ENCODE assay signal across 8 mouse cellular contexts in genomic region chr10:68276350-68276975, GRCm38 (mm10). TPM values are rescaled to one million over a fixed set of nuclear protein-coding genes. Genes with fewer than 3 reads are reported as not detected.
DNase-seq lines count a peak whose midpoint lies in the region; ATAC-seq and TF ChIP-seq lines count a peak whose summit lies in the region.

No protein-coding gene starts in this region.

- H3K4me2 ChIP-seq in limb, embryonic 14.5 days (replicated peaks; ENCODE audit: low read depth, low read length, severe bottlenecking), result peak overlapping the region; percentile 90
- peak overlapping the region; percentile 79 for H3K4me2 ChIP-seq in midbrain, embryonic 15.5 days

- ATAC-seq in limb, embryonic 14.5 days (ENCODE audit: low FRiP score, low read depth), result peak; percentile 76
- peak; percentile 65 for ATAC-seq in midbrain, embryonic 15.5 days (replicated peaks)

- H3K79me2 ChIP-seq in heart, adult 2 months (replicated peaks; ENCODE audit: control insufficient read depth, insufficient read depth, low read length), result no peaks in the 10 kb centered on the region

- under 1% methylated on average over 29 of the region's 29 CpGs for WGBS in embryonic facial prominence, embryonic 10.5 days
- WGBS in heart, adult 2 months, result under 1% methylated on average over 28 of the region's 29 CpGs
- WGBS in kidney, adult 2 months, result under 1% methylated on average over 29 of the region's 29 CpGs
- 0% methylated on average over 27 of the region's 29 CpGs for WGBS in limb, embryonic 14.5 days
- 0% methylated on average over 27 of the region's 29 CpGs for WGBS in midbrain, embryonic 15.5 days

- intact Hi-C loops in heart, adult 2 months (cut with DNase I), result loop anchor here (2.0 to 5.0 kb wide), 3 partner anchors 76 to 109 kb away; no protein-coding TSS in a partner anchor

- peaks cover 12% of the 10 kb centered on the region; the same call in 1 of the 2 replicates for H3K27me3 ChIP-seq in embryonic facial prominence, embryonic 10.5 days (replicated peaks; ENCODE audit: low read depth, poor library complexity, severe bottlenecking)
- H3K27me3 ChIP-seq in heart, adult 2 months (ENCODE audit: control insufficient read depth, insufficient read depth, low read length), result no peaks in the 10 kb centered on the region
- H3K27me3 ChIP-seq in kidney, adult 2 months (replicated peaks; ENCODE audit: control insufficient read depth, insufficient read depth, low read length), result no peaks in the 10 kb centered on the region
- no peaks in the 10 kb centered on the region for H3K27me3 ChIP-seq in limb, embryonic 14.5 days (ENCODE audit: control insufficient read depth, insufficient read depth, low read length)
- no peaks in the 10 kb centered on the region for H3K27me3 ChIP-seq in midbrain, embryonic 15.5 days (replicated peaks)

- TF ChIP-seq CTCF in heart, adult 2 months (IDR thresholded peaks at IDR 0.05), result no peak
- no peak for TF ChIP-seq CTCF in kidney, adult 2 months (conservative IDR thresholded peaks at IDR 0.05; ENCODE audit: insufficient read depth, insufficient read length, low read depth, low read length)

- H3K9me3 ChIP-seq in embryonic facial prominence, embryonic 10.5 days, result no peaks in the 10 kb centered on the region
- H3K9me3 ChIP-seq in limb, embryonic 14.5 days (ENCODE audit: control insufficient read depth, low read length), result no peaks in the 10 kb centered on the region
- H3K9me3 ChIP-seq in midbrain, embryonic 15.5 days, result no peaks in the 10 kb centered on the region

- TF ChIP-seq EP300 in heart, adult 2 months (IDR thresholded peaks at IDR 0.05; ENCODE audit: insufficient read depth, low read depth, low read length), result 0 out of 2 replicates have a peak, but pooled peaks have one; percentile 44

- H3K4me3 ChIP-seq in embryonic facial prominence, embryonic 10.5 days, result peak overlapping the region; percentile 77
- peak overlapping the region; percentile 64 for H3K4me3 ChIP-seq in heart, adult 2 months
- H3K4me3 ChIP-seq in kidney, adult 2 months (ENCODE audit: insufficient read depth, low read depth, low read length), result peak overlapping the region; percentile 75
- peak overlapping the region; percentile 66 for H3K4me3 ChIP-seq in limb, embryonic 14.5 days (replicated peaks; ENCODE audit: low read length)
- peak overlapping the region; percentile 71 for H3K4me3 ChIP-seq in midbrain, embryonic 15.5 days

- peak overlapping the region; percentile 89 for H3K9ac ChIP-seq in heart, adult 2 months (ENCODE audit: low read depth, low read length)
- H3K9ac ChIP-seq in limb, embryonic 14.5 days (ENCODE audit: low read depth, low read length, severe bottlenecking), result peak overlapping the region; percentile 69
- peak overlapping the region; percentile 64 for H3K9ac ChIP-seq in midbrain, embryonic 15.5 days

- DNase-seq in 3134 (ENCODE audit: extremely low read depth, insufficient read length, low spot score), result peak; percentile 84
- DNase-seq in adrenal gland, adult 8-10 months, result peak; percentile 67
- DNase-seq in embryonic facial prominence, embryonic 10.5 days (ENCODE audit: low spot score), result peak; percentile 90
- peak; percentile 84 to 85 for DNase-seq in heart, adult 2 months
- DNase-seq in kidney, adult 2 months, result peak; percentile 91
- peak; percentile 77 for DNase-seq in limb, embryonic 14.5 days (ENCODE audit: low spot score)
- peak; percentile 64 to 73 for DNase-seq in spleen, postnatal 36 days (ENCODE audit: low spot score in 2 of 2)

- peaks cover 36% of the 10 kb centered on the region for H3K4me1 ChIP-seq in embryonic facial prominence, embryonic 10.5 days
- no peaks in the 10 kb centered on the region for H3K4me1 ChIP-seq in heart, adult 2 months (ENCODE audit: control insufficient read depth, insufficient read depth, low read length)
- H3K4me1 ChIP-seq in kidney, adult 2 months (ENCODE audit: control insufficient read depth, insufficient read depth, low read length), result peaks cover 7% of the 10 kb centered on the region; the same call in 1 of the 2 replicates
- H3K4me1 ChIP-seq in limb, embryonic 14.5 days (ENCODE audit: control insufficient read depth, insufficient read depth, low read length), result peaks cover 10% of the 10 kb centered on the region; the same call in 1 of the 2 replicates
- peaks cover 30% of the 10 kb centered on the region for H3K4me1 ChIP-seq in midbrain, embryonic 15.5 days

- H3K27ac ChIP-seq in embryonic facial prominence, embryonic 10.5 days (replicated peaks), result peak overlapping the region; percentile 91
- H3K27ac ChIP-seq in heart, adult 2 months, result peak overlapping the region; percentile 97
- H3K27ac ChIP-seq in kidney, adult 2 months (ENCODE audit: insufficient read depth, low read depth, low read length), result peak overlapping the region; percentile 95
- H3K27ac ChIP-seq in limb, embryonic 14.5 days (replicated peaks; ENCODE audit: low read depth, low read length), result peak overlapping the region; percentile 82
- peak overlapping the region; percentile 90 for H3K27ac ChIP-seq in midbrain, embryonic 15.5 days

- TF ChIP-seq POLR2A in heart, adult 2 months (IDR thresholded peaks at IDR 0.05; ENCODE audit: insufficient read depth, low read depth, low read length), result peak; percentile 80
- TF ChIP-seq POLR2A in kidney, adult 2 months (IDR thresholded peaks at IDR 0.05; ENCODE audit: low read depth, low read length), result no peak
- no peak for TF ChIP-seq POLR2A in limb, embryonic 14.5 days (IDR thresholded peaks at IDR 0.05; ENCODE audit: borderline replicate concordance, extremely low read depth, insufficient read depth, insufficient read length)

- peaks cover 17% of the 10 kb centered on the region for H3K36me3 ChIP-seq in embryonic facial prominence, embryonic 10.5 days (replicated peaks)
- no peaks in the 10 kb centered on the region for H3K36me3 ChIP-seq in heart, adult 2 months (ENCODE audit: control insufficient read depth, insufficient read depth, low read length)
- no peaks in the 10 kb centered on the region for H3K36me3 ChIP-seq in kidney, adult 2 months (ENCODE audit: control insufficient read depth, insufficient read depth, low read length)
- H3K36me3 ChIP-seq in limb, embryonic 14.5 days (ENCODE audit: control insufficient read depth, insufficient read depth, low read length), result peaks cover 10% of the 10 kb centered on the region
- H3K36me3 ChIP-seq in midbrain, embryonic 15.5 days (replicated peaks), result no peaks in the 10 kb centered on the region

RNA-seq across cellular contexts. Expression of gene Arid5b, which starts 2.1 kb away (rescaled TPM):
- 10 to 100 TPM; 22.5 to 34.7 (median 29.4) TPM for total RNA-seq in adrenal gland, adult 8-10 months (2022)
- polyA plus RNA-seq in embryonic facial prominence, embryonic 10.5 days (2016; fragmentation: Nextera tagmentation; extraction: Ambion mirVana), result 13.9 and 19.7 TPM in 2 replicates
- total RNA-seq in heart, adult 2 months (2021), result 10 to 100 TPM; 21.1 to 22.5 TPM
- 6.3 and 8.8 TPM in 2 replicates for polyA plus RNA-seq in heart, adult 2 months (2012; rRNA removed)
- 7.7 and 8.6 TPM in 2 replicates for polyA plus RNA-seq in kidney, adult 2 months (2012; rRNA removed)
- 14.1 and 15.2 TPM in 2 replicates for polyA plus RNA-seq in limb, embryonic 14.5 days (2012; rRNA removed)
- 41.0 and 45.3 TPM in 2 replicates for polyA plus RNA-seq in limb, embryonic 14.5 days (2014; fragmentation: Nextera tagmentation; extraction: Ambion mirVana)
- 19.0 and 19.5 TPM in 2 replicates for polyA plus RNA-seq in midbrain, embryonic 15.5 days (2015; fragmentation: Nextera tagmentation; extraction: Ambion mirVana)

Comparison
In these comparisons a context has a peak if more than half of its experiments do, and no peak if none do; other contexts are left out.
1. Peak in every context shown above with its lines: DNase-seq, ATAC-seq, H3K4me3 ChIP-seq and H3K27ac ChIP-seq.